ENCODE assay signal across 9 mouse cellular contexts in the genomic region with DNA sequence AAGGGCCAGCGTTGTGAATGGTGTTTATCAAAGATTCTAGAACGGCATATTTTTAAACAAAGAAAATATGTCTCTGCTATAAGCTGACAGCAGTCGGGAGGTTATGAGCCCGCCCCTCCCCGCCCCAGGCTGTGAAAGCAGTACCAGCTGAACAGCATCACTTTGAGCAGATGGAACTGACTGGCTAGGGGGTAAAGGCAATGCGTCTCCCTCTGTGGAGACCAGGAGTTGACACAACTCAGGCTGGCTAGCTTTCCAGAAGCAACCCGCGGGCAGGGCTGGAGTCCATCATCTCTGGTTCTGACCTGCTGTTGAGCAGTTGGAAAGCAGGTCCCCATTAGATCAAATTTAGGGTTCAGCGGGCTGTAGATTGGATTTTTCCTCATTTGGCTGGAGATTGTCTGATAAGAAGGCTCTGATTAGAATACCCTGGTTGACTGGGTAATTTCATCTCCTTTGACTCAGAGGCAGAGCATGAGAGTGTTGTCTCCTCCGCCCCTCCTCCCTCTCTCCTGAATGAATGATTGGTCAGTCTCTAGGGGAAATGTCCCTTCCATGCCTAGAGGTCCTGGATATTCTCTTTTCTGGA.
DNase-seq lines count a peak whose midpoint lies in the region; ATAC-seq lines count a peak whose summit lies in the region.
"Had no signal": no experiment of that assay in that cellular context is flagged by ENCODE, and none has a peak within 500 bp of the region (broad histone marks: within the 10 kb centered on the region; RNA-seq: fewer than 3 reads in every experiment).

No protein-coding gene starts in this region.

- 0 out of 2 replicates have a peak, but pooled peaks cover 12% of the 10 kb centered on the region for H3K4me1 ChIP-seq in kidney, embryonic 14.5 days (ENCODE audit: control insufficient read depth, insufficient read depth, low read length)
- H3K4me1 ChIP-seq in embryonic facial prominence, embryonic 10.5 days: peaks cover 43% of the 10 kb centered on the region
- peaks cover 33% of the 10 kb centered on the region; the same call in 1 of the 2 replicates for H3K4me1 ChIP-seq in midbrain, embryonic 12.5 days

- 54% methylated on average over 10 of the region's 10 CpGs for WGBS in kidney, embryonic 14.5 days
- 70% methylated on average over 10 of the region's 10 CpGs for WGBS in embryonic facial prominence, embryonic 10.5 days
- 58% methylated on average over 10 of the region's 10 CpGs for WGBS in midbrain, embryonic 12.5 days

- H3K9me3 ChIP-seq in kidney, embryonic 14.5 days (ENCODE audit: control insufficient read depth, low read length): no peaks in the 10 kb centered on the region
- H3K9me3 ChIP-seq in embryonic facial prominence, embryonic 10.5 days: no peaks in the 10 kb centered on the region
- H3K9me3 ChIP-seq in midbrain, embryonic 12.5 days: no peaks in the 10 kb centered on the region

- DNase-seq in kidney, adult 18-20 months: no peak
- DNase-seq in embryonic facial prominence, embryonic 10.5 days (ENCODE audit: low spot score): peak; percentile 33
- DNase-seq in spleen, postnatal 10 days (ENCODE audit: low spot score in 2 of 2): no peak
- DNase-seq in right cerebral cortex, postnatal 36 days (ENCODE audit: low spot score in 2 of 2): no peak

- no peak overlapping the region for H3K9ac ChIP-seq in kidney, embryonic 14.5 days (ENCODE audit: low read depth, low read length)
- no peak overlapping the region for H3K9ac ChIP-seq in midbrain, embryonic 12.5 days (replicated peaks)
- H3K9ac ChIP-seq: heart, embryonic 13.5 days had no signal

- ATAC-seq in kidney, embryonic 14.5 days (ENCODE audit: low FRiP score, low TSS enrichment): peak; percentile 63; the same call in 1 of the 2 replicates
- peak; percentile 55; the same call in 1 of the 2 replicates for ATAC-seq in cerebellum, adult (ENCODE audit: insufficient number of reproducible peaks, low FRiP score, low TSS enrichment)
- peak; percentile 48; the same call in 1 of the 2 replicates for ATAC-seq in midbrain, embryonic 12.5 days (ENCODE audit: low FRiP score, low read depth)
- ATAC-seq in activated CD4-positive, CD25-positive, alpha-beta regulatory T cell, adult 4 months: no peak

- H3K4me3 ChIP-seq in kidney, embryonic 14.5 days (ENCODE audit: low read length): no peak overlapping the region
- no peak overlapping the region for H3K4me3 ChIP-seq in embryonic facial prominence, embryonic 10.5 days
- no peak overlapping the region for H3K4me3 ChIP-seq in midbrain, embryonic 12.5 days
- H3K4me3 ChIP-seq: heart, embryonic 13.5 days had no signal

- no peaks in the 10 kb centered on the region for H3K27me3 ChIP-seq in kidney, embryonic 14.5 days (ENCODE audit: control insufficient read depth, insufficient read depth, low read length)
- H3K27me3 ChIP-seq in embryonic facial prominence, embryonic 10.5 days (replicated peaks; ENCODE audit: low read depth, poor library complexity, severe bottlenecking): peaks cover 15% of the 10 kb centered on the region
- peaks cover 9% of the 10 kb centered on the region for H3K27me3 ChIP-seq in midbrain, embryonic 12.5 days
- H3K27me3 ChIP-seq: heart, embryonic 13.5 days had no signal

- no peak overlapping the region; the same call in 1 of the 2 replicates for H3K27ac ChIP-seq in kidney, embryonic 14.5 days (ENCODE audit: low read depth, low read length)
- H3K27ac ChIP-seq in embryonic facial prominence, embryonic 10.5 days (replicated peaks): no peak overlapping the region; the same call in 1 of the 2 replicates
- no peak overlapping the region for H3K27ac ChIP-seq in midbrain, embryonic 12.5 days (replicated peaks)
- H3K27ac ChIP-seq: heart, embryonic 13.5 days had no signal

- no peaks in the 10 kb centered on the region for H3K36me3 ChIP-seq in kidney, embryonic 14.5 days (ENCODE audit: control insufficient read depth, insufficient read depth, low read length)
- H3K36me3 ChIP-seq in embryonic facial prominence, embryonic 10.5 days (replicated peaks): peaks cover 8% of the 10 kb centered on the region
- H3K36me3 ChIP-seq in midbrain, embryonic 12.5 days: no peaks in the 10 kb centered on the region

- no peak overlapping the region for H3K4me2 ChIP-seq in kidney, embryonic 14.5 days (replicated peaks; ENCODE audit: low read depth, low read length)
- H3K4me2 ChIP-seq in midbrain, embryonic 12.5 days (replicated peaks): no peak overlapping the region
- H3K4me2 ChIP-seq: heart, embryonic 13.5 days had no signal
